24 mouse cellular contexts compared by ENCODE assay signal in genomic region chr17:31500416-31500815, GRCm38 (mm10). TPM values are rescaled to one million over a fixed set of nuclear protein-coding genes. Genes with fewer than 3 reads are reported as not detected.
A peak's percentile ranks its signal among the peaks of the same experiment; 100 is the strongest.
DNase-seq lines count a peak whose midpoint lies in the region; ATAC-seq lines count a peak whose summit lies in the region.
"Had no signal": no experiment of that assay in that cellular context is flagged by ENCODE, and none has a peak within 500 bp of the region (broad histone marks: within the 10 kb centered on the region; RNA-seq: fewer than 3 reads in every experiment).

No protein-coding gene starts in this region.

- ATAC-seq in cerebellum, adult (ENCODE audit: insufficient number of reproducible peaks, low FRiP score, low TSS enrichment), result no peak
- ATAC-seq in forebrain, embryonic 14.5 days, result no peak
- ATAC-seq: CD4-positive, CD25-positive, alpha-beta regulatory T cell, adult 4 months; forebrain, embryonic 15.5 days; hindbrain, postnatal 0 days had no signal

- H3K4me1 ChIP-seq in forebrain, embryonic 14.5 days (ENCODE audit: control insufficient read depth, insufficient read depth, low read length), result no peaks in the 10 kb centered on the region
- H3K4me1 ChIP-seq: embryonic facial prominence, embryonic 15.5 days; forebrain, embryonic 15.5 days had no signal

- H3K36me3 ChIP-seq in forebrain, embryonic 14.5 days (ENCODE audit: control insufficient read depth, insufficient read depth, low read length), result peaks cover 90% of the 10 kb centered on the region

- H3K27ac ChIP-seq in forebrain, embryonic 14.5 days (ENCODE audit: low read depth, low read length), result no peak overlapping the region
- H3K27ac ChIP-seq: embryonic facial prominence, embryonic 15.5 days; forebrain, embryonic 10.5 days; forebrain, embryonic 15.5 days; heart, embryonic 10.5 days; hindbrain, embryonic 13.5 days; hindbrain, postnatal 0 days had no signal

- H3K9me3 ChIP-seq in forebrain, embryonic 14.5 days (replicated peaks; ENCODE audit: control insufficient read depth, low read length), result no peaks in the 10 kb centered on the region
- H3K9me3 ChIP-seq: embryonic facial prominence, embryonic 15.5 days; forebrain, embryonic 10.5 days; forebrain, embryonic 15.5 days; G1E; heart, embryonic 10.5 days; hindbrain, embryonic 13.5 days had no signal

- WGBS in forebrain, embryonic 14.5 days, result 96% methylated on average over 6 of the region's 8 CpGs

- H3K27me3 ChIP-seq in forebrain, embryonic 14.5 days (replicated peaks; ENCODE audit: control insufficient read depth, insufficient read depth, low read length), result no peaks in the 10 kb centered on the region
- H3K27me3 ChIP-seq: embryonic facial prominence, embryonic 15.5 days; forebrain, embryonic 15.5 days; hindbrain, embryonic 13.5 days had no signal

- no peak overlapping the region for H3K4me2 ChIP-seq in forebrain, embryonic 14.5 days (ENCODE audit: low read length)
- H3K4me2 ChIP-seq: embryonic facial prominence, embryonic 15.5 days; forebrain, embryonic 15.5 days; hindbrain, embryonic 13.5 days had no signal

- peak; percentile 57 for DNase-seq in cerebellum, adult 11-12 months
- no peak for DNase-seq in cerebellum, postnatal 10 days
- peak; percentile 37 to 43 for DNase-seq in cerebellum, postnatal 14 days
- peak; percentile 62 to 70 for DNase-seq in lung, adult 18-20 months
- DNase-seq in lung, postnatal 14 days, result peak; percentile 39
- no peak for DNase-seq in forebrain, embryonic 14.5 days (ENCODE audit: low spot score)
- no peak for DNase-seq in layer of hippocampus, postnatal 10 days (ENCODE audit: low spot score in 2 of 2)
- DNase-seq: adrenal gland, adult 8-10 months; adrenal gland, postnatal 36 days; B cell, adult 2 months; embryo, embryonic 11 days; gastrocnemius, postnatal 36 days; heart, adult 18-20 months; heart, postnatal 14 days had no signal

- H3K9ac ChIP-seq in forebrain, embryonic 14.5 days (ENCODE audit: low read length), result no peak overlapping the region
- H3K9ac ChIP-seq: embryonic facial prominence, embryonic 15.5 days; forebrain, embryonic 15.5 days; hindbrain, embryonic 13.5 days had no signal

- H3K4me3 ChIP-seq in forebrain, embryonic 14.5 days (ENCODE audit: low read depth, low read length), result no peak overlapping the region
- H3K4me3 ChIP-seq: embryonic facial prominence, embryonic 15.5 days; erythroblast, embryonic 14.5 days; forebrain, embryonic 10.5 days; forebrain, embryonic 15.5 days; heart, embryonic 10.5 days; hindbrain, embryonic 13.5 days had no signal

RNA-seq across cellular contexts. Expression of gene Wdr4, which starts 19.4 kb away (rescaled TPM):
- 31.3 and 34.3 TPM in 2 replicates for polyA plus RNA-seq in forebrain, embryonic 14.5 days (2014; fragmentation: Nextera tagmentation; extraction: Ambion mirVana)
- total RNA-seq in layer of hippocampus, postnatal 10 days (2021), result 10 to 100 TPM; 26.3 to 28.8 TPM

RNA-seq across cellular contexts. Expression of gene Ndufv3, which starts 19.5 kb away (rescaled TPM):
- polyA plus RNA-seq in forebrain, embryonic 14.5 days (2014; fragmentation: Nextera tagmentation; extraction: Ambion mirVana), result 377 and 457 TPM in 2 replicates
- 100 to 1,000 TPM; 294 to 312 TPM for total RNA-seq in layer of hippocampus, postnatal 10 days (2021)

Comparison
In these comparisons a context has a peak if more than half of its experiments do, and no peak if none do; other contexts are left out.
1. DNase-seq: peak in cerebellum, adult 11-12 months (single experiment), cerebellum, postnatal 14 days (2 of 2), lung, adult 18-20 months (2 of 2) and lung, postnatal 14 days (single experiment); none in cerebellum, postnatal 10 days (0 of 2), forebrain, embryonic 14.5 days (single experiment) and layer of hippocampus, postnatal 10 days (0 of 2).